Mouse (Mus musculus) kidney, embryonic 16.5 days (tissue): ENCODE measurements around the gene Amer2. TPM values are rescaled to one million over a fixed set of nuclear protein-coding genes. Genes with fewer than 3 reads are reported as not detected.

Experiments used
- ATAC-seq: fragments of 200-750 bp; cut with Nextera tagmentation; 2 replicates; pipeline ENCODE4 v1.8.0; 2017; ENCODE audit warnings: moderate TSS enrichment; ENCODE audit not compliant: low FRiP score, low TSS enrichment
- H3K27ac ChIP-seq: fragments of 300-500 bp; sonication (generic); 2 replicates; pipeline ENCODE4 v1.5.1; 2014; ENCODE audit warnings: low read length
- H3K27me3 ChIP-seq: fragments of 300-500 bp; sonication (generic); 2 replicates; pipeline ENCODE4 v1.6.1; 2014; ENCODE audit warnings: low read length, control low read depth, mixed read lengths; ENCODE audit not compliant: insufficient read depth
- H3K36me3 ChIP-seq: fragments of 300-500 bp; sonication (generic); 2 replicates; pipeline ENCODE4 v1.6.1; 2014; ENCODE audit warnings: low read length, control low read depth, mixed read lengths; ENCODE audit not compliant: insufficient read depth
- H3K4me1 ChIP-seq: fragments of 300-500 bp; sonication (generic); 2 replicates; pipeline ENCODE4 v1.6.1; 2014; ENCODE audit warnings: low read length, control low read depth, mixed read lengths; ENCODE audit not compliant: insufficient read depth
- H3K4me2 ChIP-seq: fragments of 300-500 bp; sonication (generic); replicated peaks from 2 replicates; pipeline ENCODE4 v1.6.1; 2014; ENCODE audit warnings: low read depth, low read length
- H3K4me3 ChIP-seq: fragments of 300-500 bp; sonication (generic); 2 replicates; pipeline ENCODE4 v1.5.1; 2014; ENCODE audit warnings: mild to moderate bottlenecking, low read length
- H3K9ac ChIP-seq: fragments of 300-500 bp; sonication (generic); replicated peaks from 2 replicates; pipeline ENCODE4 v1.6.1; 2014; ENCODE audit warnings: low read length
- H3K9me3 ChIP-seq: fragments of 300-500 bp; sonication (generic); 2 replicates; pipeline ENCODE4 v1.6.1; 2016; ENCODE audit warnings: low read length, control low read depth
- WGBS: fragments of 180-500 bp; shearing (Covaris S2); extraction: QIAGEN DNeasy Blood & Tissue Kit; methylation state at CpG from one replicate; pipeline ENCODE4 v1.1.7; 2014; 5-methylcytosine and 5-hydroxymethylcytosine counted together
- polyA plus RNA-seq: library from polyadenylated mRNA; unstranded; fragments of >200 nt; fragmentation: Nextera tagmentation; extraction: Ambion mirVana; gene quantifications from 2 replicates; pipeline ENCODE4 v1.2.1, GENCODE M21; 2015

The Amer2 gene
- polyA plus RNA-seq, 1 experiment from 2014 or later, result 1.7 TPM

GRCm38 (mm10) chr14:60432136-60432535, 59.1 kb downstream of the Amer2 start:
- H3K4me3 ChIP-seq, result no peak overlapping the region
- ATAC-seq, result no peak
- no peak overlapping the region for H3K27ac ChIP-seq
- WGBS, result 71% methylated on average over 2 of the region's 2 CpGs
- H3K36me3 ChIP-seq, result no peaks in the 10 kb centered on the region
- H3K4me1 ChIP-seq, result peaks cover 11% of the 10 kb centered on the region
- no peak overlapping the region for H3K9ac ChIP-seq
- no peaks in the 10 kb centered on the region for H3K27me3 ChIP-seq
- H3K4me2 ChIP-seq, result no peak overlapping the region
- H3K9me3 ChIP-seq, result no peaks in the 10 kb centered on the region

- 67% methylated on average over 4 of the region's 4 CpGs for WGBS
- Histone ChIP-seq H3K36me3 (no peaks in the 10 kb centered on the region), H3K27me3 (no peaks in the 10 kb centered on the region)
These were observed 62.5 kb downstream of the Amer2 start for GRCm38 (mm10) chr14:60435515-60435914.

GRCm38 (mm10) chr14:60436364-60436763, 63.3 kb downstream of the Amer2 start:
- H3K27me3 ChIP-seq, result no peaks in the 10 kb centered on the region
- H3K27ac ChIP-seq, result no peak overlapping the region
- H3K9ac ChIP-seq, result no peak overlapping the region
- ATAC-seq, result no peak
- H3K4me1 ChIP-seq, result 0 out of 2 replicates have a peak, but pooled peaks cover 2% of the 10 kb centered on the region
- H3K4me2 ChIP-seq, result no peak overlapping the region
- no peak overlapping the region for H3K4me3 ChIP-seq
- H3K9me3 ChIP-seq, result 0 out of 2 replicates have a peak, but pooled peaks cover under 1% of the 10 kb centered on the region
- H3K36me3 ChIP-seq, result no peaks in the 10 kb centered on the region

More at GRCm38 (mm10) chr14:60435515-60435914, 62.5 kb downstream of the Amer2 start:
- ATAC-seq, result no peak
- H3K9me3 ChIP-seq, result no peaks in the 10 kb centered on the region
- H3K4me1 ChIP-seq, result 0 out of 2 replicates have a peak, but pooled peaks cover 2% of the 10 kb centered on the region
- H3K9ac ChIP-seq, result no peak overlapping the region
- no peak overlapping the region for H3K4me2 ChIP-seq
- H3K27ac ChIP-seq, result no peak overlapping the region
- no peak overlapping the region for H3K4me3 ChIP-seq

Other genes with a start within 250 kb of the Amer2 start
- gene Atp8a2, start 176.1 kb upstream of the Amer2 start, polyA plus RNA-seq, result 1.3 and 1.5 TPM in 2 replicates
- gene Nupl1, start 121.8 kb upstream of the Amer2 start, polyA plus RNA-seq, result not detected in 2 replicates
- gene Gm49336, start 121.8 kb upstream of the Amer2 start, polyA plus RNA-seq, result 52.1 and 53.7 TPM in 2 replicates
- 34.3 and 35.9 TPM in 2 replicates for gene Mtmr6, start 108.0 kb upstream of the Amer2 start, polyA plus RNA-seq